Mouse (Mus musculus) liver, adult 2 months (tissue): ENCODE measurements around the gene Necab2. TPM values are rescaled to one million over a fixed set of nuclear protein-coding genes. Genes with fewer than 3 reads are reported as not detected.

ENCODE experiments used
- DNase-seq: peaks from one replicate; pipeline ENCODE4 v3.0.0-alpha.2; 2011; ENCODE audit warnings: low read depth, low spot score; ENCODE audit errors: extremely low read depth
- H3K27ac ChIP-seq: fragments of 200-500 bp; replicated peaks from 2 replicates; pipeline ENCODE4 v1.5.1; 2012; ENCODE audit warnings: low read depth, mild to moderate bottlenecking, control low read depth, inconsistent platforms, low read length; ENCODE audit not compliant: insufficient read depth
- H3K27me3 ChIP-seq: fragments of 200-500 bp; 2 replicates; pipeline ENCODE4 v1.6.1; 2012; ENCODE audit warnings: mild to moderate bottlenecking, moderate library complexity, low read length, inconsistent platforms; ENCODE audit not compliant: control insufficient read depth, insufficient read depth
- H3K36me3 ChIP-seq: fragments of 200-500 bp; 2 replicates; pipeline ENCODE4 v1.6.1; 2012; ENCODE audit warnings: low read length, inconsistent platforms; ENCODE audit not compliant: control insufficient read depth, insufficient read depth
- H3K4me1 ChIP-seq: fragments of 200-500 bp; 2 replicates; pipeline ENCODE4 v1.6.1; 2011; ENCODE audit warnings: low read length; ENCODE audit not compliant: control insufficient read depth, insufficient read depth
- H3K4me3 ChIP-seq: fragments of 200-500 bp; 2 replicates; pipeline ENCODE4 v1.5.1; 2011; ENCODE audit warnings: low read depth, mild to moderate bottlenecking, control low read depth, low read length, moderate library complexity; ENCODE audit not compliant: insufficient read depth
- H3K79me2 ChIP-seq: fragments of 200-500 bp; 2 replicates; pipeline ENCODE4 v1.6.1; 2012; ENCODE audit warnings: inconsistent platforms, mild to moderate bottlenecking, low read length, moderate library complexity; ENCODE audit not compliant: control insufficient read depth, insufficient read depth
- H3K9ac ChIP-seq: fragments of 200-500 bp; 2 replicates; pipeline ENCODE4 v1.6.1; 2012; ENCODE audit warnings: low read depth, mild to moderate bottlenecking, control low read depth, inconsistent platforms, low read length
- CTCF ChIP-seq: fragments of 200-500 bp; IDR thresholded peaks from 2 replicates; pipeline ENCODE4 v1.5.1; 2011; ENCODE audit warnings: low read depth, low read length, control low read depth
- POLR2A ChIP-seq: fragments of 200-500 bp; IDR thresholded peaks from 2 replicates; pipeline ENCODE4 v1.6.1; 2011; ENCODE audit warnings: low read length, control low read depth; ENCODE audit not compliant: insufficient read depth; ENCODE audit errors: extremely low read depth
- WGBS: fragments of 180-500 bp; shearing (Covaris S2); methylation state at CpG from one replicate; pipeline ENCODE4 v1.1.7; 2018; 5-methylcytosine and 5-hydroxymethylcytosine counted together
- polyA plus RNA-seq: library from polyadenylated mRNA; depleted of rRNA; stranded (reverse); fragments of >200 nt; gene quantifications from 2 replicates; pipeline ENCODE4 v1.2.3, GENCODE M21; 2012; rRNA removed
- total RNA-seq: library from RNA; depleted of rRNA; stranded (reverse); fragments of >200 nt; gene quantifications from 2 replicates; pipeline ENCODE4 v1.2.3, GENCODE M21; 2014; rRNA removed

Gene Necab2
- total and polyA plus RNA-seq, 2 experiments: 0.11 TPM; not detected in 1

DNA sequence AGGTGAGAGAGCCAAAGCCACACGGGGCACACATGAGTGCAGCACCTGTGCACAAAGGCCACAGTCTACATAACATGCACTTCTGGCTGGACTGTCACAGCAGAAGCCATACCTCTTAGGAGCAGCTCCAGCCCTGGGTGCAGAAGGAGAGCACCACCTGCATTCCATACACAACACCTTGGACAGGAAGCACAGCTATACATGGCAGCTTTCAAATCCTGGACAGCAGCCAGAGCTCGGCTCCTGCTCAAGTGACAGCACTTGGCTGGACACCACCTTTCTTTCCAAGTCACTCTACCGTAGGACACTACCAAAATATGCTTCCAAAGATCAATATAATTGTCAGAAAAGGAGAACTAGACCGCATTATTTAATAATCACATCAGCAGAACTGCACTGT, 66.9 kb downstream of the Necab2 start:
- H3K79me2 ChIP-seq: no peaks in the 10 kb centered on the region
- H3K9ac ChIP-seq: no peak overlapping the region
- WGBS: 69% methylated on average over 4 of the region's 4 CpGs
- DNase-seq: no peak
- no peak overlapping the region for H3K4me3 ChIP-seq
- no peaks in the 10 kb centered on the region for H3K4me1 ChIP-seq
- no peak overlapping the region for H3K27ac ChIP-seq
- peaks cover 31% of the 10 kb centered on the region for H3K36me3 ChIP-seq
- H3K27me3 ChIP-seq: no peaks in the 10 kb centered on the region
- no peak for TF ChIP-seq CTCF
- TF ChIP-seq POLR2A: no peak

DNA sequence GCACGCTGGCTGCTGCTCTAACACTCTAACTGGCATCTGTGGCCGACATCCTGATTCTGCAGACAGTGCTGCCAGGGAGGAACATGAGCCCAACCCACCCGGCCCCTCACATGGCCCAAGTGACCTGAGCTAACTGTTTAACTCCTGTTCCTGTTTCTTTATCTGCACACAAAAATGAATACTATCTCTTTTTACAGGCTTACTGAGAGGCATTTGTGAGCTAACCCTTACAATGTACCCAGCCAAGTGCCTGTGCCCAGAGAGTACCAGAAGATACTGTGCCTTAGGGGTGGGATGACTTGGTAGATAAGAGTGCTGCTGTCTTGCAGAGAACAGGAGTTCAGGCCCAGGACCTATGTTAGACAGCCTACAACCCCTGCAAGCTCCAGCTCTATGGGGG, 68.4 kb downstream of the Necab2 start:
- TF ChIP-seq POLR2A: no peak
- no peak for TF ChIP-seq CTCF
- Histone ChIP-seq H3K27ac (no peak overlapping the region), H3K4me1 (no peaks in the 10 kb centered on the region), H3K79me2 (no peaks in the 10 kb centered on the region), H3K27me3 (no peaks in the 10 kb centered on the region), H3K4me3 (no peak overlapping the region), H3K36me3 (peaks cover 39% of the 10 kb centered on the region), H3K9ac (no peak overlapping the region)
- 91% methylated on average over 3 of the region's 3 CpGs for WGBS
- DNase-seq: no peak

DNA sequence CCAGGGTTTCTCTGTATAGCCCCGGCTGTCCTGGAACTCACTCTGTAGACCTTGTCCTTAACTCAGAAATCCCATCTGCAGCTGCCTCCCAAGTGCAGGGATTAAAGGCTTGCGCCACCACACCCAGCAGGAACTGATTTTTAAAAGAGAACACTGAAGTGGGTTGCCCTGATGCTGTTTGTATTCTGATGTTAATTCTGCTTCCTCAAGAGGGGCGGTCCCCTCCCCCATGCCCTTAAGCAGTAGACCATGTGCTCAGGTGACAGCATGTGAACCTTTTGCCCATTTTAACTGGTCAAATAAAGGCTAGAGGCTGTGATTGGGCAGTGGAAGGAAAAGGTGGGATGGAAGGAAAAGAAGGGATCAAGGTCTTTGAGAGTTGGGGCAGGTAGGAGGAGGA, 69.2 kb downstream of the Necab2 start:
- Histone ChIP-seq H3K27me3 (no peaks in the 10 kb centered on the region), H3K4me1 (no peaks in the 10 kb centered on the region), H3K79me2 (no peaks in the 10 kb centered on the region), H3K27ac (no peak overlapping the region), H3K36me3 (peaks cover 47% of the 10 kb centered on the region), H3K4me3 (no peak overlapping the region), H3K9ac (no peak overlapping the region)
- no peak for TF ChIP-seq CTCF
- TF ChIP-seq POLR2A: no peak
- 94% methylated on average over 3 of the region's 3 CpGs for WGBS
- no peak for DNase-seq

DNA sequence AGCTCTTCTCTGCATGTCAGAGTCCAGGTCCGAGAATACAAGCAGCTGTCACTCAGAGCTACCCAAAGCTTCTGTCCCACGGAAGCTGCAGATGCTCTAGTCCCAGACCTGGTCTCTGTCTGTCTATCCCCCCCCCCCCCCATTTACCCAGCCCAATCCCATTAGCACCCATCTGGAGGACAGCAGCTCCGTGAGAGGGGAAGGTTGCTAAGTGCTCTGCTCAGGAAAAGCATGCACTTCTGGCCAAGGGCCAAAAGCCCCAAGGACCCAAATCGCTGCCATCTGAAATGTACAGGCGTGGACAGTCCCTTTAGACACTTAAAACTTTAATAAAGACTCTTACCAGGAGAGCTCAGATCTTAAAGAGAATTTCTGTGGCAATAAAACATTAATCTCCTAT, 70.2 kb downstream of the Necab2 start:
- H3K36me3 ChIP-seq: peaks cover 55% of the 10 kb centered on the region
- no peak for TF ChIP-seq CTCF
- H3K27me3 ChIP-seq: no peaks in the 10 kb centered on the region
- 82% methylated on average over 5 of the region's 5 CpGs for WGBS
- H3K4me1 ChIP-seq: no peaks in the 10 kb centered on the region
- no peak overlapping the region for H3K27ac ChIP-seq
- no peak for DNase-seq
- H3K4me3 ChIP-seq: no peak overlapping the region
- H3K79me2 ChIP-seq: no peaks in the 10 kb centered on the region
- no peak overlapping the region for H3K9ac ChIP-seq

DNA sequence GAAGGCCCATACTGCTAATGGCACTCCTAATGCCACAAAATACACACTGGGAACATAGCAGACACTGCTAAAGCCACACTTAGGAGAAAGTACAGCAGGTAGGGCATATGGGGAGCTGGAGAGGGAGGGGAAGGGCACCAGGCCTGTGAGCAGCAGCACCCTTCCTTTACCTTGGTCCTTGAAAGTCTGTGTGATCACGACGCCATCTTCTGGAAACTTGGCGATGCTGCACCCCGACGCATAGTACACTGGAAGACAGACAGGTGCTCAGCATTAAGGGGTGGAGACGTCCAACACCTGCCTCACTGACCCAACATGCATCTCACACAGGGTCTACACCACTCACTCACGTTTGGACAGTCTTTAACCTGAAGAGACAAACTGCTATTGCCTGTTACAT, 73.6 kb downstream of the Necab2 start:
- Histone ChIP-seq H3K36me3 (peaks cover 58% of the 10 kb centered on the region), H3K4me1 (no peaks in the 10 kb centered on the region)
- WGBS: 87% methylated on average over 7 of the region's 7 CpGs

More for the DNA sequence above, 73.6 kb downstream of the Necab2 start:
- no peak overlapping the region for H3K27ac ChIP-seq
- DNase-seq: no peak
- no peak overlapping the region for H3K9ac ChIP-seq
- H3K79me2 ChIP-seq: no peaks in the 10 kb centered on the region
- H3K27me3 ChIP-seq: no peaks in the 10 kb centered on the region
- TF ChIP-seq POLR2A: no peak
- peak; percentile 33 for TF ChIP-seq CTCF
- no peak overlapping the region for H3K4me3 ChIP-seq

Other genes with a start within 250 kb of the Necab2 start
- 62.1 and 69.2 TPM in 2 replicates for gene Hsbp1, start 102.2 kb upstream of the Necab2 start, total RNA-seq
- 65.3 and 82.8 TPM in 2 replicates for gene Hsbp1, start 102.2 kb upstream of the Necab2 start, polyA plus RNA-seq
- 57.3 and 68.1 TPM in 2 replicates for gene Mlycd, start 51.8 kb upstream of the Necab2 start, total RNA-seq
- gene Mlycd, start 51.8 kb upstream of the Necab2 start, polyA plus RNA-seq: 112 and 115 TPM in 2 replicates
- 9.6 and 33.0 TPM in 2 replicates for gene Osgin1, start 12.6 kb upstream of the Necab2 start, total RNA-seq
- 211 and 649 TPM in 2 replicates for gene Osgin1, start 12.6 kb upstream of the Necab2 start, polyA plus RNA-seq
- not detected in 2 replicates for gene Slc38a8, start 55.0 kb downstream of the Necab2 start, total RNA-seq
- gene Slc38a8, start 55.0 kb downstream of the Necab2 start, polyA plus RNA-seq: not detected in 2 replicates
- 30.4 and 39.8 TPM in 2 replicates for gene Mbtps1, start 112.0 kb downstream of the Necab2 start, total RNA-seq
- 30.1 and 31.9 TPM in 2 replicates for gene Mbtps1, start 112.0 kb downstream of the Necab2 start, polyA plus RNA-seq
- 7.8 and 8.6 TPM in 2 replicates for gene Hsdl1, start 128.5 kb downstream of the Necab2 start, total RNA-seq
- gene Hsdl1, start 128.5 kb downstream of the Necab2 start, polyA plus RNA-seq: 6.1 and 7.8 TPM in 2 replicates
- not detected in 2 replicates for gene Dnaaf1, start 128.5 kb downstream of the Necab2 start, total RNA-seq
- gene Dnaaf1, start 128.5 kb downstream of the Necab2 start, polyA plus RNA-seq: not detected in 2 replicates
- gene Taf1c, start 158.5 kb downstream of the Necab2 start, total RNA-seq: 0.83 and 1.2 TPM in 2 replicates
- gene Taf1c, start 158.5 kb downstream of the Necab2 start, polyA plus RNA-seq: 2.7 and 3.6 TPM in 2 replicates
- not detected in 2 replicates for gene Adad2, start 166.0 kb downstream of the Necab2 start, total RNA-seq
- not detected in 2 replicates for gene Adad2, start 166.0 kb downstream of the Necab2 start, polyA plus RNA-seq
- gene Kcng4, start 189.0 kb downstream of the Necab2 start, total RNA-seq: under 0.01 TPM in 1 of 2 replicates, not detected in the other
- gene Kcng4, start 189.0 kb downstream of the Necab2 start, polyA plus RNA-seq: 0.04 TPM in 1 of 2 replicates, not detected in the other
- 6.6 and 8.4 TPM in 2 replicates for gene Wfdc1, start 219.6 kb downstream of the Necab2 start, total RNA-seq
- 11.8 and 16.2 TPM in 2 replicates for gene Wfdc1, start 219.6 kb downstream of the Necab2 start, polyA plus RNA-seq